Mouse (Mus musculus): ENCODE results near the gene Atp6v1e1. TPM values are rescaled to one million over a fixed set of nuclear protein-coding genes. Genes with fewer than 3 reads are reported as not detected.

Gene Atp6v1e1
- polyA plus RNA-seq, 1 experiment from 2014 or later, result 166 TPM

- H3K27ac ChIP-seq, result no peak overlapping the region
- no peak for DNase-seq (ENCODE audit: low spot score)
- H3K4me3 ChIP-seq, result no peak overlapping the region
- H3K4me1 ChIP-seq (replicated peaks), result no peaks in the 10 kb centered on the region
- 92% methylated on average over 5 of the region's 5 CpGs for WGBS
- H3K27me3 ChIP-seq (ENCODE audit: insufficient read depth, poor library complexity, severe bottlenecking), result no peaks in the 10 kb centered on the region
- no peaks in the 10 kb centered on the region for H3K9me3 ChIP-seq
- H3K36me3 ChIP-seq, result peaks cover 99% of the 10 kb centered on the region
These were observed 15.4 kb downstream of the Atp6v1e1 start for GRCm38 (mm10) chr6:120806999-120807737.

GRCm38 (mm10) chr6:120799581-120800041 lies 23.0 kb downstream of the Atp6v1e1 start:
- peaks cover 100% of the 10 kb centered on the region for H3K36me3 ChIP-seq

GRCm38 (mm10) chr6:120798905-120799304 lies 23.7 kb downstream of the Atp6v1e1 start:
- Histone ChIP-seq H3K27ac (no peak overlapping the region), H3K27me3 (ENCODE audit: insufficient read depth, poor library complexity, severe bottlenecking) (no peaks in the 10 kb centered on the region), H3K9me3 (no peaks in the 10 kb centered on the region), H3K4me1 (replicated peaks) (no peaks in the 10 kb centered on the region), H3K36me3 (peaks cover 100% of the 10 kb centered on the region), H3K4me3 (no peak overlapping the region)
- 94% methylated on average over 4 of the region's 4 CpGs for WGBS
- DNase-seq (ENCODE audit: low spot score), result no peak

More at GRCm38 (mm10) chr6:120799581-120800041, 23.0 kb downstream of the Atp6v1e1 start:
- H3K4me3 ChIP-seq, result no peak overlapping the region
- H3K27me3 ChIP-seq (ENCODE audit: insufficient read depth, poor library complexity, severe bottlenecking), result no peaks in the 10 kb centered on the region
- no peaks in the 10 kb centered on the region for H3K9me3 ChIP-seq
- H3K4me1 ChIP-seq (replicated peaks), result no peaks in the 10 kb centered on the region
- no peak for DNase-seq (ENCODE audit: low spot score)
- WGBS, result 89% methylated on average over 4 of the region's 4 CpGs
- H3K27ac ChIP-seq, result no peak overlapping the region

DNA sequence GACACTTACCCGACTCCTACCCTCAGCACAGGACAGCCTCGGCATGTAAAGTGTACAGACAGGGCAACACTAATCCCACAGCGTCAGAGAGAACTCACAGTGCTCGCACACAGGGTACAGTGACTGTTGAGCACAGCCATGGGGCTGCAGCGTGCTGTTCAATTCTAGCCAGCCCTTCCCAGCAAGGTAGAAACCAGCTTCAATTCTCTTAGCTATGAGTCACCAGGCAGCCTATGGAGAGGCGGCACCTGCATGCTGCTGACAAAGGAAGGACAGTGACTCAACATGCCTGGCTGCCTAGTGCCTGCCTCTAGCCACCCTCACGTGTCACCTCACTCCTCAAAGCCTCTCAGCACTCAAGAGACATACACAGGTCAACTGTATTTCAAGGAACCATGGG lies 24.6 kb downstream of the Atp6v1e1 start:
- Histone ChIP-seq H3K27me3 (ENCODE audit: insufficient read depth, poor library complexity, severe bottlenecking) (no peaks in the 10 kb centered on the region), H3K4me1 (replicated peaks) (no peaks in the 10 kb centered on the region), H3K4me3 (no peak overlapping the region), H3K27ac (no peak overlapping the region), H3K9me3 (no peaks in the 10 kb centered on the region), H3K36me3 (peaks cover 100% of the 10 kb centered on the region)
- no peak for DNase-seq (ENCODE audit: low spot score)
- 90% methylated on average over 7 of the region's 7 CpGs for WGBS

- no peak for DNase-seq (ENCODE audit: low spot score)
- Histone ChIP-seq H3K36me3 (peaks cover 100% of the 10 kb centered on the region), H3K27ac (no peak overlapping the region), H3K9me3 (no peaks in the 10 kb centered on the region), H3K4me1 (replicated peaks) (no peaks in the 10 kb centered on the region), H3K4me3 (no peak overlapping the region), H3K27me3 (ENCODE audit: insufficient read depth, poor library complexity, severe bottlenecking) (no peaks in the 10 kb centered on the region)
- WGBS, result 83% methylated on average over 2 of the region's 2 CpGs
These were observed 26.5 kb downstream of the Atp6v1e1 start for GRCm38 (mm10) chr6:120796111-120796510.

- Histone ChIP-seq H3K27ac (no peak overlapping the region), H3K27me3 (ENCODE audit: insufficient read depth, poor library complexity, severe bottlenecking) (no peaks in the 10 kb centered on the region), H3K4me1 (replicated peaks) (no peaks in the 10 kb centered on the region), H3K4me3 (no peak overlapping the region), H3K9me3 (no peaks in the 10 kb centered on the region), H3K36me3 (peaks cover 95% of the 10 kb centered on the region)
- no peak for DNase-seq (ENCODE audit: low spot score)
- WGBS, result 88% methylated on average over 5 of the region's 5 CpGs
These were observed 27.0 kb downstream of the Atp6v1e1 start for GRCm38 (mm10) chr6:120795422-120796086.

- DNase-seq (ENCODE audit: low spot score), result no peak
- H3K4me1 ChIP-seq (replicated peaks), result no peaks in the 10 kb centered on the region
- no peaks in the 10 kb centered on the region for H3K9me3 ChIP-seq
- H3K27ac ChIP-seq, result no peak overlapping the region
- WGBS, result 90% methylated on average over 8 of the region's 8 CpGs
- peaks cover 76% of the 10 kb centered on the region for H3K36me3 ChIP-seq
- no peaks in the 10 kb centered on the region for H3K27me3 ChIP-seq (ENCODE audit: insufficient read depth, poor library complexity, severe bottlenecking)
- no peak overlapping the region for H3K4me3 ChIP-seq
These were observed 29.6 kb downstream of the Atp6v1e1 start for GRCm38 (mm10) chr6:120792947-120793346.

DNA sequence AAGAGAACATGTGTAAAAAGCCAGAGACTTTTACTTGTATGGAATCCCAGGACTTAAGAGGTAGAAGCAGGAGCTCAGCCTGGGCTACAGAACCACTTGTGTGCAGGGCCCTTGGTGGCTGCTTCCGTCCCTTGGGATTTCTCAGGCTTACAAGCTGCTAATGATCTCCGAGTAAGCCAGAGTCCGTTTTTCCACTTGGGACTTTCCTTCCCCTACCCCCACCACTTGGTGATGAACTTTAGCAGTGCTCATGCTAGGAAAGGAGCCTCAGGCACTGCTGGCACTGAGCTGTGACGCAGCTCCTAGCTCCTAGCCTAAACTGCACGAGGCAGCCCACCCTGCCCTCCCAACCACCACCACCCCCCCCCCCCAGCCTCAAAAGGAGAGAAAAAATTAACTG lies 31.9 kb downstream of the Atp6v1e1 start:
- H3K36me3 ChIP-seq, result peaks cover 54% of the 10 kb centered on the region
- H3K4me1 ChIP-seq (replicated peaks), result peaks cover 5% of the 10 kb centered on the region; the same call in 1 of the 2 replicates
- H3K9me3 ChIP-seq, result no peaks in the 10 kb centered on the region
- WGBS, result 79% methylated on average over 5 of the region's 5 CpGs
- no peak for DNase-seq (ENCODE audit: low spot score)
- H3K4me3 ChIP-seq, result no peak overlapping the region
- no peak overlapping the region for H3K27ac ChIP-seq
- no peaks in the 10 kb centered on the region for H3K27me3 ChIP-seq (ENCODE audit: insufficient read depth, poor library complexity, severe bottlenecking)

DNA sequence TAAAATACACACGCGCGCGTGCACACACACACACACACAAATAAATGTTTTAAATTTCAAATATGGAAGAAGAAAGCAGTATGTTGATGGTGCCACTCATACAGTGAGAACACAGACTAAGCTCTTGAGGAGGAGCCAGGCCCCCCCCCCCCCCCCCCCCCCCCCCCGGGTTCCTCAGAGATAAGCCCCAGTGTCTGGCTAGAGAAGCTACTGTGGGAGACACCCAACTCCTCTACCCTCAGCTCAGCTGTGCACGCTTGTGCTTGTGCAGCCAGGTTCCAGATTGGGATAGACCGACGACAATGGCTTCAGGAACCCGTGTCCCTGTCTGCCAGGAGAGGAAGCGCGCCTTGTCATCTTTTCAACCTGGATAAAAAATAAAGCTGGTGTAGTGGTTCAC lies 32.4 kb downstream of the Atp6v1e1 start:
- Histone ChIP-seq H3K27ac (no peak overlapping the region), H3K4me3 (no peak overlapping the region), H3K4me1 (replicated peaks) (peaks cover 11% of the 10 kb centered on the region; the same call in 1 of the 2 replicates), H3K27me3 (ENCODE audit: insufficient read depth, poor library complexity, severe bottlenecking) (no peaks in the 10 kb centered on the region), H3K9me3 (no peaks in the 10 kb centered on the region), H3K36me3 (peaks cover 48% of the 10 kb centered on the region)
- 91% methylated on average over 11 of the region's 11 CpGs for WGBS
- no peak for DNase-seq (ENCODE audit: low spot score)

DNA sequence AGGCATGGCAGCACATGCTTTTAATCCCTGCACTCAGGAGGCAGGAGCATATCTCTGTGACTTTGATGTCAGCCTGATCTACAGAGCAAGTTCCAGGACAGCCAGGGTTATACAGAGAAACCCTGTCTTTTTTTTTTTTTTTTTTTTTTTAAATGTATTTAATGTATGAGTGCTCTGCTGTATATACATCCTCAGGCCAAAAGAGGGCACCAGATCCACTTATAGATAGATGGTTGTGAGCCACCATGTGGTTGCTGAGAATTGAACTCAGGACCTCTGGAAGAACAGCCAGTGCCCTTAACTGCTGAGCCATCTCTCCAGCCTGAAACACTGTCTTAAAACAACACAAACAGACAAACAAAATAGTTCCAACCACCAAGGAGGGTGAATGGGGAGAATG lies 33.7 kb downstream of the Atp6v1e1 start:
- no peak for DNase-seq (ENCODE audit: low spot score)

GRCm38 (mm10) chr6:120788068-120788607 lies 34.5 kb downstream of the Atp6v1e1 start:
- Histone ChIP-seq H3K4me3 (no peak overlapping the region), H3K4me1 (replicated peaks) (peaks cover 18% of the 10 kb centered on the region; the same call in 1 of the 2 replicates), H3K27ac (no peak overlapping the region), H3K9me3 (no peaks in the 10 kb centered on the region), H3K27me3 (ENCODE audit: insufficient read depth, poor library complexity, severe bottlenecking) (no peaks in the 10 kb centered on the region), H3K36me3 (peaks cover 28% of the 10 kb centered on the region)
- 83% methylated on average over 5 of the region's 5 CpGs for WGBS
- no peak for DNase-seq (ENCODE audit: low spot score)

More for the DNA sequence above, 33.7 kb downstream of the Atp6v1e1 start:
- H3K9me3 ChIP-seq, result no peaks in the 10 kb centered on the region
- H3K27me3 ChIP-seq (ENCODE audit: insufficient read depth, poor library complexity, severe bottlenecking), result no peaks in the 10 kb centered on the region
- H3K36me3 ChIP-seq, result peaks cover 36% of the 10 kb centered on the region
- no peak overlapping the region for H3K4me3 ChIP-seq
- no peak overlapping the region for H3K27ac ChIP-seq
- peaks cover 18% of the 10 kb centered on the region; the same call in 1 of the 2 replicates for H3K4me1 ChIP-seq (replicated peaks)

DNA sequence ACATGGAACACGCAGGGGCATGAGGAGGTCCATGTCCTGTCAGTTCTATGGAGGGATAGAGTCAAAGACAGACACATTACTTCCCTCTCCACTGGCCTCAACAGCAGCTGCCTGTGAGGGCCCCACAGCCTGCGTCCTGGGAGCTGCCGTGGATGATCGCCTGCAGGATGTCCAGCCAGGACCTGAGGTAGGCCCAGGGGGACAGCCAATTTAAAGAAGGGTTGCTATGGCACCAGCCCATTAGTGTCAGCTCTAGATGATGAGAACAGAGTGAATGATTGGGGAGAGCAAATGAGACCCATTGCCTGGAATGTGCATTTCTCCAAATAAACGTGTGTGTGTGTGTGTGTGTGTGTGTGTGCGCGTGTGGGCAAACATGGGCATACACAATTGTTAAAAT lies 38.2 kb downstream of the Atp6v1e1 start:
- peak; percentile 21 for DNase-seq (ENCODE audit: low spot score)
- H3K4me3 ChIP-seq, result no peak overlapping the region
- peak overlapping the region; percentile 9; the same call in 1 of the 2 replicates for H3K27ac ChIP-seq
- no peaks in the 10 kb centered on the region for H3K9me3 ChIP-seq
- 68% methylated on average over 7 of the region's 7 CpGs for WGBS
- peaks cover 18% of the 10 kb centered on the region; the same call in 1 of the 2 replicates for H3K4me1 ChIP-seq (replicated peaks)
- 0 out of 2 replicates have a peak, but pooled peaks cover 3% of the 10 kb centered on the region for H3K36me3 ChIP-seq
- H3K27me3 ChIP-seq (ENCODE audit: insufficient read depth, poor library complexity, severe bottlenecking), result no peaks in the 10 kb centered on the region

- H3K4me1 ChIP-seq (replicated peaks), result peaks cover 18% of the 10 kb centered on the region; the same call in 1 of the 2 replicates
- no peak overlapping the region for H3K27ac ChIP-seq
- 90% methylated on average over 2 of the region's 2 CpGs for WGBS
- no peak overlapping the region for H3K4me3 ChIP-seq
- no peaks in the 10 kb centered on the region for H3K36me3 ChIP-seq
- no peaks in the 10 kb centered on the region for H3K27me3 ChIP-seq (ENCODE audit: insufficient read depth, poor library complexity, severe bottlenecking)
- DNase-seq (ENCODE audit: low spot score), result no peak
- no peaks in the 10 kb centered on the region for H3K9me3 ChIP-seq
These were observed 39.6 kb downstream of the Atp6v1e1 start for GRCm38 (mm10) chr6:120782948-120783347.

All from hindbrain, embryonic 10.5 days (tissue).